Mouse (Mus musculus): ENCODE measurements around the gene Cobl.

Cobl gene

GRCm38 (mm10) chr11:12219594-12220530, 244.9 kb downstream of the Cobl start:
- no peak for DNase-seq (ENCODE audit: low spot score)

- DNase-seq (ENCODE audit: low spot score), result no peak
Measured at GRCm38 (mm10) chr11:12216897-12217296, 247.9 kb downstream of the Cobl start.

- no peak for DNase-seq (ENCODE audit: low spot score)
Measured at GRCm38 (mm10) chr11:12215582-12215981, 249.2 kb downstream of the Cobl start.

DNA sequence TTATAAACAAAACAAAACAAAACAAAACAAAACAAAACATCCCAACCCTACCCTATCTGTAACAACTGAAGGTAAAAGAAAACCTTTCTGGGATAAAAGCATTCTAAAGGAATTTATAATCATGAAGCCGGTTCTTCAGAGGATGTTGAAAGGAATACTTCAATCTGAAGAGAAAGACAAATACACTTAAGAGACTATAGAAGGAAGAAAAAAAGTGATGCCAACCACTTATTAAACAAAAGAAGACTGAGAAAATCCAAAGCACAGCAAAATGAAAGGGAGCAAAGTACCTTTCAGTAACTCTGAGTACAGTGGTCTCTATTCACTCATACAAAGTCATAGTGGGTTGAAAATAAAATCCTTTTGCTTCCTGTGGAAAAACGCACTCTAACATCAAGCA, 256.2 kb downstream of the Cobl start:
- DNase-seq (ENCODE audit: low spot score), result no peak

DNA sequence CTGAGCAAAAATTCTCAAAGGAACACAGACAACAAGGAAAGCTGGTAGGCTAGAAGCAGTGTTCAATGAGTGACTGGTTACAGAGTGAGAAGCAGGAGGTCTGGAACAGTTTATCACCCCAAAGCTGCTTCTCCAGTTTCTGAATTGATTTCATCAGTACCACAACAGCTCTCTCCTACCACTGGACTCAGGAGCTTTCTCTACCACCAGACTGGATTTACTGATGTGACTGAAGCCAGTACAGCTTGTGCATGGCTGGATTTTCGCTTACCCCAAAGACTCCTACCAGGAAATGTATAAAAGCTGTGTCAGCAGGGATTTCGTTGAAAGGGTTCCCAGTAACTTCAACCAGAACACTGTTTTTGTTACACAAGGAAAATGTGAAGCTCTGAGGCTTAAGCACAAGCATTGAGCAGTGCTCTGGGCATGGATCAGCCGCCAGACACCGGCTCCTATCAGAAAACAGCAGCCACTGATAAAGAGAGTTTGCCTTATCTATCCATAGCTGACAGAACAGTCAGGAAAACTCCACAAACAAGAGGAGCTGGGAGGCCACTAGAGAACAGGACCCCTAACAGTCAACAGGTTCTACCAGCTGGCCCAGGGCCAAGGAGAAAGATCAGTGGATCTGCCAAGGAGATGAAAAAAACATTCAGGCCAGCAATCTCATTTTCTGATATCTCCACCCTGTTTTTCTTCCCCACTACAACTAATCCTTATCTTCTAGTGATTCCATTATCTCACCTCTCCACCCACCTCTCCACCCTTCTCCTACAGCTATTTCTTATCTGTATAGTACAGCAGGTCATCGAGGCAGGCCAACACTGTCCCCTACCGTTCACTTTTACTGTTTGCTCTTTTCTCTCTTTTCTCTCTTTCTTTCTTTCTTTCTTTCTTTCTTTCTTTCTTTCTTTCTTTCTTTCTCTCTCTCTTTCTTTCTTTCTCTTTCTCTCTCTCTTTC, 259.3 kb downstream of the Cobl start:
- peak; percentile 46 for DNase-seq (ENCODE audit: low spot score)

GRCm38 (mm10) chr11:12199441-12199840, 265.3 kb downstream of the Cobl start:
- no peak for DNase-seq (ENCODE audit: low spot score)

- DNase-seq (ENCODE audit: low spot score), result no peak
Measured at GRCm38 (mm10) chr11:12198700-12199349, 265.9 kb downstream of the Cobl start.

GRCm38 (mm10) chr11:12198017-12198416, 266.7 kb downstream of the Cobl start:
- DNase-seq (ENCODE audit: low spot score), result no peak

GRCm38 (mm10) chr11:12197542-12197941, 267.2 kb downstream of the Cobl start:
- no peak for DNase-seq (ENCODE audit: low spot score)

DNA sequence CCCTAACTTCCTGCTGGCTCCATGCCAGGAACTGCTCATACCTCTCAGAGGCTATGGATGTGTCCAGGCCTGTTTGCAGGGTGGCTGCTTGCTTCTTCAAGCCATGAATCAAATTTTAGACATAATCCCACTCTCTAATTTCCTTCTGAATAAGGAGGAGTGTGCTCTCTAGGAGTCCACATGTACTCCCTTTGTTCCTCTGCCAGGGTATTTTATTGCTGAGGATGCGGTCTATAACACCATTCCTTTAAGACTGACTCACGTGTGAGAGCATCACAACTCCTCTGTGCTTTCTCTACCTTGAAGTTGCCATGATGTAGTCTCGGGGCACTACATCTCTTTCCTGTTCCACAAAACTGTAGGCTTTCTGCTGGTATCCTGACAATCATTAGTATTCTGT, 269.4 kb downstream of the Cobl start:
- no peak for DNase-seq (ENCODE audit: low spot score)

- DNase-seq (ENCODE audit: low spot score), result no peak
Measured at GRCm38 (mm10) chr11:12193369-12193768, 271.4 kb downstream of the Cobl start.

DNA sequence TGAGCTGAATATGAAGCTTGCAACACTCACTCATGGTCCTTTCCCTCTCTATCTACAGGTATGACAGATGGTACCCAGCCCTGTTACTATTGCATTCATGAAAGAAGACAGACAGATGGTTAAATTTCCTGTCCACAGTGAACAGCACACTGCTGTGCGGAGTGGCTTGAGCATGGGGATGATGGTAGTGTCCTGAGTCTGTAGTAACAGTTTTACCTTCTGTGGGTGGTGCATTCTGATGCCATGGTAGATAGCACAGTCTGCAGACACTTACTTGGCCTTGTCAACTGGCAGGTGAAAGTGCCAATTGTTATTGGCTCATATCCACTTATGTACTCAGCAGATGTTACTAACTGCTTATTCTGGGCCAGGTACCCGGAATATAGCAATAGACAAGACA, 273.4 kb downstream of the Cobl start:
- DNase-seq (ENCODE audit: low spot score), result no peak

GRCm38 (mm10) chr11:12190417-12190816, 274.3 kb downstream of the Cobl start:
- no peak for DNase-seq (ENCODE audit: low spot score)
